Mouse (Mus musculus): Measurements from ENCODE around the gene P2rx2.

P2rx2 gene

DNA sequence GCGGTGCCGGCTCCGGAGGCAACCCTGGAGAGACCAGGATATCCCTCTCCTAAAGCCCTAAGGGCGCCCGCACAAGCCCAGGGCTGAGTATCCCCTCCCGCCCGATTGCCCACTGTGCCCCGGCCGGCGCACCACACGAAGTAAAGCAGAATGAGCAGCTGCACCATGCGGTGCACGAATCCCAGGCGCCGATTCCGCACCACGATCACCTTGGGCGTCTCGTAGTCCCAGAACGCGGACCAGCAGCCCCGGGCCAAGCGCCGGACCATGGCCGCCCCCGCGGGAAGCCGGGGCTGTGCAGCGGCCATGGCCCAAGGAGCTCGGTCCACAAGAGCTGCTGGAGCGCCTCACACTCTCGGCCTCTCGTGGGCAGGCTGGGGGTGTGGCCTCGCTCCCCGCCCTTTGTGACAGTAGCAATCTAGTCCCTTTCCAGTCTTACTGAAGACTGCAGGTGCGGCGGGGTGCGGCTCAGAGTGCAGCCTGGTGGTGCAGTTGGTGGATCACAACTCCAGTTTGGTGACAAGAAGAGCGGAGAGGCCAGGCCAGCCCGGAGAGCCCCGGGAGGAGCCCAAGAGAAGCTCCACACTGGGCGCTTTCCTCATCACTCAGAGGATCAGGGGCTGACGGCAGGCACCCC, at the start of gene P2rx2:
TSS of gene P2rx2 (minus strand) at position 565 of the 637 bp plus-strand sequence.
- no peak for DNase-seq (ENCODE audit: low spot score in 2 of 2)

DNA sequence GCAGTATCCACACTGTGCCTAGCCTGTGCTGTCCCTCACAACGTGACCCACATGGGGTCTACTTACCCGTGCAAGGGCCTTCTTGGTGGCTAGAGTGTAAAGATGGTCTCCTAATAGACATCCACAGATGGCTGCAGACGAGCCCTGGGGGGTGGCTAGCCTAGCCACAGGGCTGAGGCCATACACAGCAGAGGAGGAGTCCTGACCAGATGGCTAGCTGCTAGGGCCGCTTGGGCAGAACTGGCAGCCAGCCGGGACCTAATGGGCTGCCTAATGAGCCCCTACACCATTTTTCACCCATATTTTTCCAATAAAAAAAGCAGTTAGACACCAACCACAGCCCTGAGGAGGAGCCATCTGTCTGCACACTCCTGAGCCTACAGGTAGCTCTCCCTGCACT, 49.7 kb upstream of the P2rx2 start:
- no peak for DNase-seq (ENCODE audit: low spot score in 2 of 2)

DNA sequence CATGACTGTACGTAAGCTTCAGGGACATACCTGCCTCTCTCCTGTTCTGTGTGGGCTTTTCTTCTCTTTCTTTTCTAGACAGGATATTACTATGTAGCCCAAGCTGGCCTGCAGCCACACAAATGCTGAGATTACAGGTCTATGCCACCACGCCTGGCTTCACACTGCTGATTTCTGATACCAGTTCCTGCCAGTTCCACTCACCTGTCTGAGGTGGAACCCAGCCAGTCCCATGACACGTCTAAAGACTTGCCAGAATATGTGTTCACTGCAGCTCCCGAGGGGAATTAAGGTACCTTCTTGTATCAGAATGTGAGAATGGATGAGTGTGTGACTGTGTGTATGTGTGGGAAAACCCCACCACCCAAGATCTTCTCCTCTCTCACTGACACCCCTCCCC, 47.6 kb upstream of the P2rx2 start:
- no peak for DNase-seq (ENCODE audit: low spot score in 2 of 2)

DNA sequence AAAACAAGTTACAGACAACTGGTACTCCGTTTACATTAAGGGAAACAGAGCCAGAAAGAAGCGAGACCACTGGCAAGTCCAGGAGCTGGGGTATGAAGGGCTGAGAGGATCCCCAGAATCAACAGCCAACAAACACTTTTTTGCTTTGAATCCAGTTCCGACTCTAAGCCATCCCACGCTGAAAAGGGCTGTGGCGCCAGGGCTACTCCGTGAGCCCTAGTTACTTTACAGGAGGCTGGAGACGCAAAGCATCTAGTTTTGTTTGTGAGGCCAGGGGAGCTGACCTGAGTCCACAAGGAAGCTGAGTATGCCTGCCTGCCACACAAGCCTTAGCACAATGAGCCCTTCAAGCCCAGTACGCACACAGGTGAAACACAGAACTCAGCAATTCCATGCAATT, 44.3 kb upstream of the P2rx2 start:
- no peak for DNase-seq (ENCODE audit: low spot score in 2 of 2)

GRCm38 (mm10) chr5:110386371-110387330, 43.6 kb upstream of the P2rx2 start:
- DNase-seq (ENCODE audit: low spot score in 2 of 2), result peak; percentile 44 to 77

- DNase-seq (ENCODE audit: low spot score in 2 of 2), result no peak
Measured at GRCm38 (mm10) chr5:110385263-110385662, 42.3 kb upstream of the P2rx2 start.

DNA sequence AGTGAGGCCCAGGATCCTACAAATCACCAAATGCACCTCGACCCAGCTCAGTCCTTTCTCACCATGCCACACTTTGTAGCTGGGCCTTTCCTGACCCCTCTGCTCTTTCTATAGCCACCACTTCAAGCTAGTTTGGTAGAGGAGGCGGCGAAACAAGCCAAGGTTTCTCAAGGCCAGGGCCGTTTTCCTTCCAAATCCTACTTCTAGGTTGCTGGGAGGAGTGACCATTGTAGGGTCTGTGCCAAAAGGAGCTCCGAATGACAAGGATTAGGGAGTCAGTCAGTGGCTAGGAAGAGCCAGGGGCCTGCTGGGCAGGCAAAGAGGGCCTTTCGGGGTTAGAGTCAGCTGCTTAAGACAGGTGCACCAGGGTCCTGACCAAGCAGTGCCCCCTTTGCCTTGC, 41.5 kb upstream of the P2rx2 start:
- DNase-seq (ENCODE audit: low spot score in 2 of 2), result no peak

- DNase-seq (ENCODE audit: low spot score in 2 of 2), result no peak
Measured at GRCm38 (mm10) chr5:110379823-110380222, 36.8 kb upstream of the P2rx2 start.

DNA sequence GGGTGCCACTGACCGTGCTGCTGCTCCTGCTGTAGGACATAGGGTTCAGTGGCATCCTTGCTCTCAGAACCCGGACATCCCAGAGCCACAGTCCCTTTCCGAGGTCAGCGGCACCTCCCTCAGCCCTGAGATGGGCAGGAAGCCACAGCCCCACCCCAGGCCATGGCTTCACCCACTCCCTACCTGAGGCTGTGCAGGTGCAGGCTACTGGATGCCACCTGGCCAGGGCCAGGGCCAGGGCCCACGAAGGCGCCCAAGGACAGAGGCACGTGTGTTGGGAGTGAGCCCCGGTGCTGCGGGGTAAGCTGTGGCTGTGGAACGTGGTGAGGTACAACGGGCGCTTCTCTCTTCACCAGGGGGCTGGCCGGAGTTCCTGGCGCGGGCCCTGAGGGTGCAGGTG, 36.1 kb upstream of the P2rx2 start:
- peak in 1 of 2 experiments; percentile 15 for DNase-seq (ENCODE audit: low spot score in 2 of 2)

DNA sequence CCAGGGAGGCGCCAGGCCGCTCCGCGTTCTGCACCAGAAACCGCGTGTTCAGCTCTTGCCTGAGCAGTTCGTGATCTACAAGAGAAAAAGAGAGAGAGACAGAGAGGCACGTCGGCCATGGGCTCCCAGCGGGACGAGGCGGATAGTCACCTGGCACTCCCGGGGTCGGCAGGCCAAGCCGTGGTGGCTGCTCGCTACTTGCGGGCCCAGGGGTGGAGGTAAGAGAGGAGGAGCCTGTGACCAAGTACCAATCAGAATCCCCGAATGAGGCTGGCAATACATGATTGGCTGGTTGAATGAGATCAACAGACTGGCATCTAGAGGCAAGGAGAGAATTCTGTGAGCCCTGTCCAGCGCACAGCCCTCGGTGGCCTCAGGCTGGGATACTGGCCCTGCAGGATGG, 35.2 kb upstream of the P2rx2 start:
- DNase-seq (ENCODE audit: low spot score in 2 of 2), result no peak

DNA sequence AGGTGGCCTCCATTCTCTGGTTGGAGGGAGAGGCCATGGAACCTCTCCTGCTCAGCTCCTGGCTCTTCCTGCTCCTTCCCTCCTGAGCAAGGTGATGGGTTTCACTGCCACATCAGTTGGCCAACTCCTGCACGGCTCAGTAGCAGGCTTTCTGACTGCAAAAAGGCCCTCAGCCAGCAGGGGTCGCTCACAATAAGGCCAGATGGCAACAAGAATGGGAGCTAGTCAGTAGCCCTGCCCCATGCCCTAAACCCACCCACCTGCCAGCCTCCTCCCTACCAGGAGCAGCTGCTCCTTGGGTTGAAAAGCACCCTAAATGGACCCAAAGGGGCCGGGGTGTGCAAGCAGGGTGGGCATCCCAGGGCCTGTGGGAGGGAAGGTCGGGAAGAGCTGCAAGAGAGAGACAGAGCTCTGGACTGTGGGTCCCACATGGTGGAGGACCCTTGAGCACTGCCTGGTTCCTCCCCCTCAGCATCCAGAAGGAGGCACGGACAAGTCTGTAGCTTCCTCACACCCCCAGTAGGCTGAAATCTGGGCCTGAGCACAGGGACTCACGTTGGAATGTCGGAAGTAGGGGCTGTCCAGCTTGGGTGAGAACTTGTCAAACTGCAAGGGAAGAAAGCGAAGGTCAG, 33.9 kb upstream of the P2rx2 start:
- peak; percentile 67 to 86 for DNase-seq (ENCODE audit: low spot score in 2 of 2)

DNA sequence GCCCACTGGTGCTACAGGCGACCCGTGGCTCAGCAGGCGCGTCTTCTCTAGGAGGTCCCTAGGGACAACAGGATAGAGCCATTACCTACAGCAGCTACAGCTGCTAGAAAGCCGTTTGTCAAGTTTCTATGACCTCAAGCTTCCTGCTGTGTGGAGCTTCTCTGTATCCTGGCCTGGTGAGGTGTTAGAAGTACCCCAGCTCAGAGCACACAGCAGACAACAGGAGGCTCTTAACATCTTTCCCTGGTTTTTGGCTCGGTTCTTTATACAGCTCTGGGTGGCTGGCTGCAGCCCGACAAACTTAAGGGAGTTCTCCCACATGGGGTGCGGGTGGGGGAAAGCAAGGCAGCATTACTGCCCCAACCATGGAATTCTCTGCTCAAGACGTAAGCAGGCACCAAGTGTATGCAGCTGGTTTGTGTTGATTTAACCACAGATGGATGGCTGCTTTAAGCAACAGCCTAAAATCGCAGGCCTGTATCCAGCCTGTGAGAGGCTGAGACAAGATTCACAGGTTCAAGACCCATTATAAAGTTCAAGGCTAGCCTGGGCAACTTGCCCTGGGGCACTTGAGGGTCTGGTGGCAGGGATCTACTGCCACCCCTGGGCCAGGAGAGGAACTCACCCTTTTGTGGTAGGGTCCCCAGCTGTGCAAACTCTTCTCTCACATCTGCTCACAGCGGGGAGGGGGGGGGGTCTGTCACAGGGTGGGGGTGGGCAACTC, 21.0 kb upstream of the P2rx2 start:
- DNase-seq (ENCODE audit: low spot score in 2 of 2), result no peak

DNA sequence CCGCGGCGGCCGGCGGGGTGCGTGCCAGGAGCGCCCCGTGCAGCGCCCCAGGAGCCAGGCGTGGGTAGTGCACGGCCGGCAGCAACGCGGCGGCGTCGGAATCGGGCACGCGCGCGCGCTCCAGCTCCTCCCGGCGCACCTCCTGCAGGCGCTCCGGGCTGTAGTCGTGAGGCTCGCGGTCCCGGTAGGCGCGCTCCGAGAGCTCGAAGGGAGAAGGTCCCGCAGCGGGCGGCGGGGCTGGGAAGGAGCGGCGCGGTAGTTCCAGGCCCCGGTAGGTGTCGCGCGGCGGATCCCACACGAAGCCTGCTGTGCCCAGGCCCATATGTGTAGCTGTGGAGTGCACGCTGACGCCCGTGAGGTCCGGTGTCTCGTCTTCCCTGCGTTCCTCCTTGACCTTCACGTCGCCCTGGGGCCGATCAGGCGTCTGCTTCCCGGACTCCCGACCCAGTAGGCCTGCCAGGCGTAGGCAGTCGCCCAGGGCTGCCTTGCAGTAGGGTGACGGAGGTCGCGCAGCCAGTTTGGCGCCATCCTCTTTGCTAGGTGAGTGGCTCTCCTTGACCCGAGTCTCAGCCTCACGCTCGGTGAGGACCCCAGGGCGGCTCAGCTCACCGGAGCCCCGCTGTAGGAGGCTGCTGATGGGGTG, 20.3 kb upstream of the P2rx2 start:
- peak; percentile 62 to 87 for DNase-seq (ENCODE audit: low spot score in 2 of 2)

- DNase-seq (ENCODE audit: low spot score in 2 of 2), result no peak
Measured at GRCm38 (mm10) chr5:110362813-110363178, 19.8 kb upstream of the P2rx2 start.

DNA sequence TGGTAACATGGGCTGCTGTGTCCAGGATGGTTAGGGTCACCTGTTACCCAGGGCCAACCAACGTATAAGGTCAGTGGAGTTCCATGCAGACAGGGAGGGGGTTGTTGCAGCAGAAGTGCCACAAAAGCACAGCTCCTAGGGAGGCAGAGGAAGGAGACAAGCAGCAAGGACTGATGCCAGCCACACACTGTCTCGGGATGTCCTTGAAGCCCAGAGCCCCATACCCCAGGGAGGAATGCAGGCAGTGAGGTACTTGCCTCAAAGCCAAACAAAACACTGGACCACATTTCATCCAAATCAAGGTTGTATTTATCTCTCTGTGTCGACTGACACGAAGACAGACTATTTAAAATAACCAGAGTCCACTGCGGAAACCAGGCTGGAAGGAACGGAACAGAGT, 18.5 kb upstream of the P2rx2 start:
- DNase-seq (ENCODE audit: low spot score in 2 of 2), result no peak

GRCm38 (mm10) chr5:110357531-110358179, 14.6 kb upstream of the P2rx2 start:
- peak; percentile 74 to 91 for DNase-seq (ENCODE audit: low spot score in 2 of 2)

DNA sequence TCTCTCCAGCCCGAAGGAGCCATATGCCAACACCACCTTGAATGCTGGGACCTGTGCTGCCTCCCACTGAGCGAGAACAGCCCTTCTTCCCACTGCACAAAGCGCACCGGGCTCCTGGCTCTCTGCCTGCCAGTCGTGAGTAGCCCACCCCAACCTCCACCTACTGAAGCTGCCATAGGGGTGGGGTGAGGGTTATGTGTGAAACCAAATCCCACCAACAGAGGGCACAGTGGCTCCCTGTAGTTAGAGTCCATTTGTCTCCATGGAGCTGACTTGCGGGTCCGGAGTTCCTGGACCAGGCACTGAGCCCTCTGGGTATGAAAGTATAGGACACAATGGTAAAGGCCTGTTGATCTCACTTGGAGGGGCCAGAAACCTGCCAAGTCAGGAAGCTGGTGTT, 11.7 kb upstream of the P2rx2 start:
- peak in 1 of 2 experiments; percentile 26 for DNase-seq (ENCODE audit: low spot score in 2 of 2)

DNA sequence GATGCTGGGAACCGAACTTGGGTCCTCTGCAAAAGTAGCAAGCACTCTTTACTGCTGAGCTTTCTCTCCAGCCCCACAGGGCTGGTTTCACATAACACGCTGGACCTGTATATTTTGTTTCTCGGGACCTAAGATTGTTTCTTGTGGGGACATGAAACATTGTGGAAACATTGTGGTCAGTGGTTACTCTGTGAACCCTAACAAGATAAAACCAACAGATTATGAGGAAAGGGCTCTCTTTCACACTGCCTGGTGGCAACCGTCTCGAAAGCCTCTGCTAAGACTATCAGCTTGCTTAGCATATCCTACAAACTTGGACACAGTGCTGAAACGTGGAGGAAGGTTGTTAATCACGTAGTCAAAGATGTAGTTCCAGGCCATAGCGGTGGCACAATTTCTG, 4.0 kb upstream of the P2rx2 start:
- no peak for DNase-seq (ENCODE audit: low spot score in 2 of 2)

DNA sequence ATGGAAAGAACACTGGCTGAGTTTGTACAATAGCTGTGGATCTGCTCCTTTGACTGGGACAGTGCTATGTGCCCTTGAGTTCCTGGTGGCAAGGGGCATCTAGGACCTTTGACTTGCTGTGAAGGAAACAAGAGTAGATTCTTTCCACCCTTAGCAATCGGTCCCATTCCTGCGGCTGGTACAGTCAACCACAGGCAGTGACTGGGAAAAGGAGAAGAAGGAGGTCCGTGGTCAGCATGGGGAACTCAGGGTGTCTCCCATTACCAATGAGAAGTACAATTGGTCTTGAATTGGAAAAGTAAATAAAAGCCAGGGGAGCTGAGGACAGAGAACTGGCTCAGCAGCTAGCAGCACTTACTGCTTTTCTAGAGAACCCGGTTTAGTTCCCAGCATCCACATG, 2.5 kb upstream of the P2rx2 start:
- no peak for DNase-seq (ENCODE audit: low spot score in 2 of 2)

DNA sequence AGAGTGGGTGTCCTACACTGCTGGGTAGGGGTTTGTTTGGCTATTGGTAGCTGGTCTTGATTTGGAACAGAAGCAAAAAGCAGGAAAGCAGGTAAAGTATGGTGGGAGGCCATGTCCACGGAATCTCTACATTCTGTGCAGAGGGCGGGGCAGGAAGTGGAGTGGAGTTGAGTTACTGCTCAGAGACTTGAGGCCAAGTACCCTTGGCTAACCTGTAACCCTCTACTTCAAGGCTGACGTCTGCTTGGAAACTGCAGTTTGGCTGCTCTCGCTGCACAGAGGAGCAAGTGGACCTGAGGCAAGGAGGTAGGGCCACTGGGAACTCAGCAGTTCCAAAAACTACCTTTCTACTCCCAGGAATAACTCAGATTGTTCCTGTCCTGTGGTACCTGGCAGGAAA, 1.5 kb upstream of the P2rx2 start, which contains the start of gene Lrcol1:
TSS of gene Lrcol1 (plus strand) at position 207 of the 400 bp plus-strand sequence.
- DNase-seq (ENCODE audit: low spot score in 2 of 2), result no peak

DNA sequence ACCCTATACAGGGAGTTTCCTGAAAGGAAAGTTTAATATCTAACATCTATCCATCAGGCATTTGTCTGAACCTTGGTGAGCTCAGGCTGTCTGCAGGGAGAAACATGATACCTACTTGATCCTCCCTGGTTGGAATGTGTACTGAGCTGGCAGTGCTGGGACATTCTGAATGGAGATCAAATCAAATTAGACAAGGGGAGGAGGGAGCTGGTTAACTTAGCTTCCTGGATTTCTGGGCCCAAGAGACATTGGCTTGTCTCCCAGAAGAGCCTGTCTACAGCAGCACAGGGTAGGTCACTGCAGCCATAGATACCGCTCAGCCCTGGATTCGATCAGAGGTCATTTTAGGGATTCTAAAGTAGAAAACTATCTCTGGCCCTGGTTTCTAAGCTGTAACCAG, 4.2 kb downstream of the P2rx2 start:
- DNase-seq (ENCODE audit: low spot score in 2 of 2), result no peak

Data from spleen, postnatal 4 days (tissue).